In the genomic region with DNA sequence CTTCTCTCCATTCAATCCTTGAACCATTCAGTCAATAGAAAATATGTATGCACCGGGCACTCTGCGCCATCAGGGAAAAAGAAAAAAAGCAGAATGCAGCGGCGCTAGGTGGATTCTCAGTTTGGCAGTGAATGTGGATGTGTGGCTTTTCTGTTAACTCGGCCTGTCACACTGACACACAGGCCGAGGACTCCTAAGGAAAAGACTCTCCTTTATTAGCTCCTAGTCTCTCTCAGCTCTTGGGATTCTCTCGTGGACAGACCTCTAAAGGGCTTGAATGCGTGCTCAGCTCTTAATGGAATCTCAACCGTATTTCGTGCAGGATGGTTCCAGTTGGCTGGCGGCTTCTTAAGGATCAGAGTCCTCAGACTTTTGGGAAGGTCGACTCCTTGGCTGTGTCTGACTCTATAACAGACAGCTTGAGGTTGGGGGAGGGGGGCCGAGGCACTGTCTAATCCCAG, we compare ENCODE assay signal across 8 mouse cellular contexts. TPM values are rescaled to one million over a fixed set of nuclear protein-coding genes. Genes with fewer than 3 reads are reported as not detected.
DNase-seq lines count a peak whose midpoint lies in the region; ATAC-seq lines count a peak whose summit lies in the region.

No protein-coding gene starts in this region.

- peak; percentile 55 for DNase-seq in embryo, embryonic 10.5 days (ENCODE audit: low spot score)
- DNase-seq in embryo, embryonic 10 days (ENCODE audit: low spot score) = no peak
- peak; percentile 40 for DNase-seq in right cerebral cortex, postnatal 25 days
- no peak for DNase-seq in right cerebral cortex, adult 18-20 months
- no peak for DNase-seq in urinary bladder, postnatal 25 days (ENCODE audit: low spot score)

- peaks cover 38% of the 10 kb centered on the region for H3K4me1 ChIP-seq in forebrain, embryonic 15.5 days
- H3K4me1 ChIP-seq in kidney, embryonic 15.5 days = peaks cover 37% of the 10 kb centered on the region
- peaks cover 35% of the 10 kb centered on the region for H3K4me1 ChIP-seq in midbrain, embryonic 16.5 days (ENCODE audit: control insufficient read depth, insufficient read depth, low read length)

- WGBS in forebrain, embryonic 15.5 days = 3% methylated on average over 13 of the region's 13 CpGs
- WGBS in kidney, embryonic 15.5 days = 6% methylated on average over 13 of the region's 13 CpGs
- 2% methylated on average over 13 of the region's 13 CpGs for WGBS in midbrain, embryonic 16.5 days

- H3K4me2 ChIP-seq in forebrain, embryonic 15.5 days (replicated peaks) = peak overlapping the region; percentile 88
- peak overlapping the region; percentile 88 for H3K4me2 ChIP-seq in kidney, embryonic 15.5 days
- peak overlapping the region; percentile 95 for H3K4me2 ChIP-seq in midbrain, embryonic 16.5 days (ENCODE audit: low read length)

- peaks cover 24% of the 10 kb centered on the region for H3K36me3 ChIP-seq in forebrain, embryonic 15.5 days
- H3K36me3 ChIP-seq in kidney, embryonic 15.5 days = peaks cover 28% of the 10 kb centered on the region
- H3K36me3 ChIP-seq in midbrain, embryonic 16.5 days (ENCODE audit: control insufficient read depth, insufficient read depth, low read length) = peaks cover 5% of the 10 kb centered on the region; the same call in 1 of the 2 replicates

- peak overlapping the region; percentile 96 for H3K9ac ChIP-seq in forebrain, embryonic 15.5 days (replicated peaks)
- H3K9ac ChIP-seq in kidney, embryonic 15.5 days = peak overlapping the region; percentile 89
- H3K9ac ChIP-seq in midbrain, embryonic 16.5 days (ENCODE audit: low read depth, low read length) = peak overlapping the region; percentile 97

- H3K4me3 ChIP-seq in forebrain, embryonic 15.5 days = peak overlapping the region; percentile 80
- H3K4me3 ChIP-seq in kidney, embryonic 15.5 days (replicated peaks) = peak overlapping the region; percentile 72
- peak overlapping the region; percentile 85 for H3K4me3 ChIP-seq in midbrain, embryonic 16.5 days (ENCODE audit: low read depth, low read length)

- no peaks in the 10 kb centered on the region for H3K27me3 ChIP-seq in forebrain, embryonic 15.5 days
- no peaks in the 10 kb centered on the region for H3K27me3 ChIP-seq in kidney, embryonic 15.5 days
- no peaks in the 10 kb centered on the region for H3K27me3 ChIP-seq in midbrain, embryonic 16.5 days (ENCODE audit: control insufficient read depth, insufficient read depth, low read depth, low read length)

- ATAC-seq in forebrain, embryonic 15.5 days (replicated peaks) = peak; percentile 1
- ATAC-seq in kidney, embryonic 15.5 days (replicated peaks; ENCODE audit: low FRiP score) = no peak
- peak; percentile 6 for ATAC-seq in midbrain, embryonic 16.5 days

- H3K27ac ChIP-seq in forebrain, embryonic 15.5 days (replicated peaks) = peak overlapping the region; percentile 97
- H3K27ac ChIP-seq in kidney, embryonic 15.5 days = peak overlapping the region; percentile 96
- H3K27ac ChIP-seq in midbrain, embryonic 16.5 days (ENCODE audit: low read length) = peak overlapping the region; percentile 99

- H3K9me3 ChIP-seq in forebrain, embryonic 15.5 days = no peaks in the 10 kb centered on the region
- H3K9me3 ChIP-seq in kidney, embryonic 15.5 days (replicated peaks) = no peaks in the 10 kb centered on the region
- no peaks in the 10 kb centered on the region for H3K9me3 ChIP-seq in midbrain, embryonic 16.5 days (replicated peaks; ENCODE audit: control insufficient read depth, low read length, poor library complexity, severe bottlenecking)

RNA-seq across cellular contexts. Expression of a gene that starts 0.6 kb away (rescaled TPM):
- polyA plus RNA-seq in forebrain, embryonic 15.5 days (2015; fragmentation: Nextera tagmentation; extraction: Ambion mirVana) = 656 and 691 TPM in 2 replicates
- polyA plus RNA-seq in kidney, embryonic 15.5 days (2015; fragmentation: Nextera tagmentation; extraction: Ambion mirVana) = 561 and 585 TPM in 2 replicates
- 889 and 969 TPM in 2 replicates for polyA plus RNA-seq in midbrain, embryonic 16.5 days (2015; fragmentation: Nextera tagmentation; extraction: Ambion mirVana)

RNA-seq across cellular contexts. Expression of a gene that starts 59.7 kb away (rescaled TPM):
- polyA plus RNA-seq in forebrain, embryonic 15.5 days (2015; fragmentation: Nextera tagmentation; extraction: Ambion mirVana) = 4.8 and 5.7 TPM in 2 replicates
- polyA plus RNA-seq in kidney, embryonic 15.5 days (2015; fragmentation: Nextera tagmentation; extraction: Ambion mirVana) = 5.1 and 6.3 TPM in 2 replicates
- polyA plus RNA-seq in midbrain, embryonic 16.5 days (2015; fragmentation: Nextera tagmentation; extraction: Ambion mirVana) = 9.3 and 10.1 TPM in 2 replicates

Comparison
In these comparisons a context has a peak if more than half of its experiments do, and no peak if none do; other contexts are left out.
1. DNase-seq: peak in embryo, embryonic 10.5 days (single experiment) and right cerebral cortex, postnatal 25 days (single experiment); none in embryo, embryonic 10 days (single experiment), right cerebral cortex, adult 18-20 months (single experiment) and urinary bladder, postnatal 25 days (single experiment).
2. Peak in every context shown above with its lines, with median percentiles within 50 percentile points of each other: H3K27ac ChIP-seq, H3K4me2 ChIP-seq, H3K4me3 ChIP-seq and H3K9ac ChIP-seq.